Mouse (Mus musculus) testis, adult 10 weeks (tissue): Measurements from ENCODE around the gene Emd. TPM values are rescaled to one million over a fixed set of nuclear protein-coding genes. Genes with fewer than 3 reads are reported as not detected.

ENCODE experiments used
- polyA plus RNA-seq: library from polyadenylated mRNA; stranded (reverse); fragments of 350-450 nt; fragmentation: Illumina TruSeq; extraction: RNeasy Lipid Tissue Mini Kit (QIAGEN cat#74804); gene quantifications from one replicate; pipeline ENCODE4 v1.2.3, GENCODE M21; 2014; ENCODE audit warnings: low read depth, low replicate concordance

Emd gene
- polyA plus RNA-seq, result 24.3 TPM

DNA sequence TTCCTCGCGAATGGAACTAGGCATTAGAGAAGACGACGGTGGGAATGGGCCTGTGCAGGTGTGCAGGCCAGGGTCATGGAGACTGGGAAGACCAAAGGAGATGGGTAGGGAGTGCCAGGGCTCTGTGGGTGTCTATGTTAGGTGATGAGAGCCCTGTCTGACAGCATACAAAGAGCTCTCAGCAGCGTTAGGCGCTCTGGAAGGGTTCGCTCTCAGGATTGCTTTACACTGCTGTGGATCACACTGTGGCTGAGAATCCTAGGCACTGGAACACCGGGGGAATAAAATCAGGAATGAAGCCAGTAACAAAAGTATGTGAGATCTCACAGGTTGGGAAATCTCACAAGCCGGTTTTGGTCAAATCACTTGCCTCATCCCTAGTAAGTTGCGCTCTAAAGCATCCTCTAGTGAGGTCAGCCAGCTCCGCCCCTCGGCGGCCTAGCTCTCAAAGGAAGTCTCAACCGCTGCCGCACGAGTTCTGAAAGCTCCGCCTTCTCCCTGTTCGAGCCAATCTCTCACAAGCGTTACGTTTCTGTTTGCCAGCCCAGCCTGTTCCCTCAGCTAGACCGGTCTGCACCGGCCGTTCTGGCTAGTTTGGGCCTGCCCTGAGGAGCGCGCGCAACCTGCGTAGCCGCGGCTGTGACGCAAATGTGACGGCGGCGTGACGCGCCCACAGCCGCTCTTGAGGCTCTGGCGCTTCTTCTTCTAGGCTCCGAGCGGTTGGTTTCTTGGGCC lies at the start of gene Emd:
Gene Emd, plus strand, starts transcription at position 535 of the 735 bp plus-strand sequence.

GRCm38 (mm10) chrX:74249615-74250014 lies 4.9 kb upstream of the Emd start, which contains the start of gene Flna:
Gene Flna (minus strand): TSS chrX:74249820.

GRCm38 (mm10) chrX:74270062-74270901 lies 15.8 kb downstream of the Emd start, which contains the start of gene Rpl10:
Gene Rpl10 (plus strand): TSS chrX:74270812.

DNA sequence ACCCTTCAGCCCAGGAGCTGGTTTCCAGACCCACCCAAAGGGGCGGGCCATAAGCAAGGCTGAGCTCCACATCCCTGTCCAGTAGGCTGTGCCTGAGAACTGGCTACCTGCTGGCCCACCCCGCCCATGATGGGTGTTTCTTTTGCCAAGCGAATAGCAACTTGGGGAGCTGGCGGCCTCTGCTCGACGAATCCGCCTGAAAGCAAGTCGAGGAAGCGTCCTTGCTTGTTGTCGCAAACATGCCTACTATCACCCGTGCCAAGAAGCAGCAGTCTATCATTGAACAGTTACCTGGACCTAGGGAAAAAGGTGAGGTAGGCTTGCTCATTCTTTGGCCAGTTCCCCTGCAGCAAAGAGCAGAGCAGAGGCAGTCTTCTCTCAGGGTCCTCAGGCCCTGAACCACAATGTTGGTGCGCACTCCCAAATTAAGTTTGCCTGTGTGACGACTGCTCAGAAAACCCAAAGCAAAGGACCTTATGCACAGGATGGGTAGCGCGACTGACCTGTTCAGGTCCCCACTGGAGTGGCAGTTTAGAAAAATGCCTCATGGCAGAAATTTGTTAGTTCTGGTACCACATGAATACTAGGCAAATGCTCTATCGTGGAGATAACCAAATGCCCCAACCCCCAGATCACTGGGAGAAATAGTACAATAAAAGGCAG lies 27.4 kb downstream of the Emd start, which contains the start of the genes Taz and Dnase1l1:
Gene Taz, plus strand, starts transcription at position 181 of the 663 bp plus-strand sequence.
Gene Dnase1l1, minus strand, starts transcription at position 606 of the 663 bp plus-strand sequence.

GRCm38 (mm10) chrX:74296538-74297448 lies 42.3 kb downstream of the Emd start, which contains the start of gene Atp6ap1:
Gene Atp6ap1 (plus strand): TSS chrX:74297097.

GRCm38 (mm10) chrX:74304867-74305700 lies 50.6 kb downstream of the Emd start, which contains the start of gene Gdi1:
Gene Gdi1 (plus strand): TSS chrX:74304998.

Other genes starting within 250 kb of the Emd start
- gene Irak1, start 230.8 kb upstream of the Emd start, polyA plus RNA-seq, result 4.5 TPM
- gene Opn1mw, start 127.2 kb upstream of the Emd start, polyA plus RNA-seq, result not detected
- gene Mecp2, start 119.3 kb upstream of the Emd start, polyA plus RNA-seq, result 2.5 TPM
- 2.9 TPM for gene Tex28, start 86.8 kb upstream of the Emd start, polyA plus RNA-seq
- gene Tktl1, start 77.4 kb upstream of the Emd start, polyA plus RNA-seq, result 19.2 TPM
- gene Flna, start 4.9 kb upstream of the Emd start, polyA plus RNA-seq, result 13.9 TPM
- gene Rpl10, start 16.1 kb downstream of the Emd start, polyA plus RNA-seq, result 81.7 TPM
- gene Taz, start 27.2 kb downstream of the Emd start, polyA plus RNA-seq, result 6.3 TPM
- gene Dnase1l1, start 27.6 kb downstream of the Emd start, polyA plus RNA-seq, result 2.2 TPM
- 29.2 TPM for gene Atp6ap1, start 42.4 kb downstream of the Emd start, polyA plus RNA-seq
- 10.1 TPM for gene Gdi1, start 50.3 kb downstream of the Emd start, polyA plus RNA-seq
- 2.9 TPM for gene Fam50a, start 58.3 kb downstream of the Emd start, polyA plus RNA-seq
- not detected for gene Plxna3, start 74.4 kb downstream of the Emd start, polyA plus RNA-seq
- 2.3 TPM for gene Lage3, start 98.9 kb downstream of the Emd start, polyA plus RNA-seq
- gene Ubl4a, start 118.5 kb downstream of the Emd start, polyA plus RNA-seq, result 5.5 TPM
- 3.9 TPM for gene Slc10a3, start 118.7 kb downstream of the Emd start, polyA plus RNA-seq
- gene Fam3a, start 138.6 kb downstream of the Emd start, polyA plus RNA-seq, result 1.3 TPM
- gene Ikbkg, start 138.6 kb downstream of the Emd start, polyA plus RNA-seq, result 4.3 TPM
- gene G6pdx, start 174.5 kb downstream of the Emd start, polyA plus RNA-seq, result 3.8 TPM
- 2.4 TPM for gene Gm6880, start 226.7 kb downstream of the Emd start, polyA plus RNA-seq